In genomic region chr7:49635971-49636370, GRCm38 (mm10) we compare ENCODE assay signal across 17 mouse cellular contexts. TPM values are rescaled to one million over a fixed set of nuclear protein-coding genes. Genes with fewer than 3 reads are reported as not detected.
DNase-seq lines count a peak whose midpoint lies in the region; ATAC-seq lines count a peak whose summit lies in the region.
"Had no signal": no experiment of that assay in that cellular context is flagged by ENCODE, and none has a peak within 500 bp of the region (broad histone marks: within the 10 kb centered on the region; RNA-seq: fewer than 3 reads in every experiment).

No protein-coding gene starts in this region.

- DNase-seq in intestine, embryonic 14.5 days (ENCODE audit: low spot score): peak; percentile 68
- DNase-seq in embryonic facial prominence, embryonic 14.5 days (ENCODE audit: low spot score): no peak
- peak; percentile 49 for DNase-seq in neural tube, embryonic 11.5 days (ENCODE audit: low spot score)
- DNase-seq in B cell, adult 2 months: no peak
- DNase-seq in heart, adult 11 months: no peak
- no peak for DNase-seq in thymus, postnatal 25 days
- DNase-seq: cerebellum, adult 8-10 months; gastrocnemius, adult 2 months; right cerebral cortex, postnatal 25 days; thymus, postnatal 4 days had no signal

- no peak overlapping the region for H3K9ac ChIP-seq in intestine, embryonic 14.5 days (ENCODE audit: low read length)
- no peak overlapping the region for H3K9ac ChIP-seq in intestine, embryonic 15.5 days
- no peak overlapping the region for H3K9ac ChIP-seq in embryonic facial prominence, embryonic 14.5 days (ENCODE audit: low read depth, low read length)
- H3K9ac ChIP-seq in limb, embryonic 12.5 days (replicated peaks): no peak overlapping the region
- no peak overlapping the region for H3K9ac ChIP-seq in neural tube, embryonic 11.5 days (ENCODE audit: low read length)
- H3K9ac ChIP-seq: liver, embryonic 15.5 days had no signal

- H3K4me1 ChIP-seq in intestine, embryonic 14.5 days (replicated peaks; ENCODE audit: control insufficient read depth, insufficient read depth, low read length): peaks cover 10% of the 10 kb centered on the region; the same call in 1 of the 2 replicates
- H3K4me1 ChIP-seq in intestine, embryonic 15.5 days (replicated peaks): peaks cover 14% of the 10 kb centered on the region
- peaks cover 5% of the 10 kb centered on the region; the same call in 1 of the 2 replicates for H3K4me1 ChIP-seq in embryonic facial prominence, embryonic 14.5 days (ENCODE audit: control insufficient read depth, insufficient read depth, low read length)
- peaks cover 36% of the 10 kb centered on the region for H3K4me1 ChIP-seq in limb, embryonic 12.5 days (replicated peaks)
- no peaks in the 10 kb centered on the region for H3K4me1 ChIP-seq in neural tube, embryonic 11.5 days (ENCODE audit: control insufficient read depth, insufficient read depth, low read length)

- H3K4me2 ChIP-seq in intestine, embryonic 14.5 days (ENCODE audit: low read length): no peak overlapping the region
- H3K4me2 ChIP-seq in intestine, embryonic 15.5 days (replicated peaks): no peak overlapping the region
- H3K4me2 ChIP-seq in embryonic facial prominence, embryonic 14.5 days (ENCODE audit: low read depth, low read length): no peak overlapping the region
- H3K4me2 ChIP-seq in limb, embryonic 12.5 days: no peak overlapping the region
- no peak overlapping the region for H3K4me2 ChIP-seq in neural tube, embryonic 11.5 days (ENCODE audit: low read depth)
- H3K4me2 ChIP-seq: liver, embryonic 15.5 days had no signal

- H3K27ac ChIP-seq in intestine, embryonic 14.5 days (ENCODE audit: low read depth): no peak overlapping the region
- no peak overlapping the region for H3K27ac ChIP-seq in intestine, embryonic 15.5 days
- no peak overlapping the region for H3K27ac ChIP-seq in embryonic facial prominence, embryonic 14.5 days (replicated peaks; ENCODE audit: low read depth, low read length)
- no peak overlapping the region for H3K27ac ChIP-seq in limb, embryonic 12.5 days
- no peak overlapping the region for H3K27ac ChIP-seq in neural tube, embryonic 11.5 days (ENCODE audit: low read depth, low read length)
- H3K27ac ChIP-seq: gastrocnemius, adult 2 months; liver, embryonic 15.5 days had no signal

- H3K27me3 ChIP-seq in intestine, embryonic 14.5 days (replicated peaks; ENCODE audit: control insufficient read depth, insufficient read depth, low read length): peaks cover 97% of the 10 kb centered on the region
- peaks cover 85% of the 10 kb centered on the region for H3K27me3 ChIP-seq in intestine, embryonic 15.5 days (replicated peaks)
- H3K27me3 ChIP-seq in embryonic facial prominence, embryonic 14.5 days (replicated peaks; ENCODE audit: control insufficient read depth, insufficient read depth, low read length): peaks cover 97% of the 10 kb centered on the region
- H3K27me3 ChIP-seq in limb, embryonic 12.5 days: peaks cover 98% of the 10 kb centered on the region
- peaks cover 100% of the 10 kb centered on the region for H3K27me3 ChIP-seq in neural tube, embryonic 11.5 days (ENCODE audit: control insufficient read depth, insufficient read depth, low read length)

- H3K36me3 ChIP-seq in intestine, embryonic 14.5 days (ENCODE audit: control insufficient read depth, insufficient read depth, low read length): no peaks in the 10 kb centered on the region
- H3K36me3 ChIP-seq in intestine, embryonic 15.5 days: no peaks in the 10 kb centered on the region
- no peaks in the 10 kb centered on the region for H3K36me3 ChIP-seq in embryonic facial prominence, embryonic 14.5 days (ENCODE audit: control insufficient read depth, insufficient read depth, low read length)
- no peaks in the 10 kb centered on the region for H3K36me3 ChIP-seq in limb, embryonic 12.5 days
- no peaks in the 10 kb centered on the region for H3K36me3 ChIP-seq in neural tube, embryonic 11.5 days (ENCODE audit: control insufficient read depth, insufficient read depth, low read length)
- H3K36me3 ChIP-seq: liver, embryonic 15.5 days had no signal

- WGBS in intestine, embryonic 14.5 days: 2% methylated on average over 22 of the region's 22 CpGs
- 2% methylated on average over 22 of the region's 22 CpGs for WGBS in intestine, embryonic 15.5 days
- 2% methylated on average over 22 of the region's 22 CpGs for WGBS in embryonic facial prominence, embryonic 14.5 days
- 1% methylated on average over 22 of the region's 22 CpGs for WGBS in limb, embryonic 12.5 days
- WGBS in neural tube, embryonic 11.5 days: under 1% methylated on average over 22 of the region's 22 CpGs

- no peak for ATAC-seq in intestine, embryonic 14.5 days (replicated peaks; ENCODE audit: low FRiP score, low TSS enrichment, low read depth)
- no peak for ATAC-seq in intestine, embryonic 15.5 days
- ATAC-seq in embryonic facial prominence, embryonic 14.5 days (ENCODE audit: low read depth): no peak
- no peak for ATAC-seq in limb, embryonic 12.5 days (ENCODE audit: insufficient number of reproducible peaks, insufficient read depth, low FRiP score, low TSS enrichment, low read depth)
- no peak for ATAC-seq in neural tube, embryonic 11.5 days (ENCODE audit: insufficient read depth, low FRiP score, low TSS enrichment)
- ATAC-seq: intestine, postnatal 0 days; Patski had no signal

- no peak overlapping the region for H3K4me3 ChIP-seq in intestine, embryonic 14.5 days (ENCODE audit: low read depth, low read length)
- no peak overlapping the region for H3K4me3 ChIP-seq in intestine, embryonic 15.5 days (replicated peaks)
- peak overlapping the region; percentile 11; the same call in 1 of the 2 replicates for H3K4me3 ChIP-seq in embryonic facial prominence, embryonic 14.5 days (ENCODE audit: low read depth, low read length)
- 0 out of 2 replicates have a peak overlapping the region, but pooled peaks have one; percentile 3 for H3K4me3 ChIP-seq in limb, embryonic 12.5 days (replicated peaks)
- H3K4me3 ChIP-seq in neural tube, embryonic 11.5 days (ENCODE audit: low read depth, low read length): 0 out of 2 replicates have a peak overlapping the region, but pooled peaks have one; percentile 14
- H3K4me3 ChIP-seq: liver, embryonic 15.5 days had no signal

- H3K9me3 ChIP-seq in intestine, embryonic 14.5 days (ENCODE audit: control insufficient read depth, low read length): no peaks in the 10 kb centered on the region
- no peaks in the 10 kb centered on the region for H3K9me3 ChIP-seq in intestine, embryonic 15.5 days
- no peaks in the 10 kb centered on the region for H3K9me3 ChIP-seq in embryonic facial prominence, embryonic 14.5 days (ENCODE audit: control insufficient read depth, low read length)
- 0 out of 2 replicates have a peak, but pooled peaks cover 3% of the 10 kb centered on the region for H3K9me3 ChIP-seq in limb, embryonic 12.5 days
- no peaks in the 10 kb centered on the region for H3K9me3 ChIP-seq in neural tube, embryonic 11.5 days (ENCODE audit: control insufficient read depth, low read length)
- H3K9me3 ChIP-seq: liver, embryonic 15.5 days had no signal

RNA-seq across cellular contexts. Expression of gene Dbx1, which starts 0.7 kb away (rescaled TPM):
- not detected in 2 replicates for polyA plus RNA-seq in intestine, embryonic 14.5 days (2014; fragmentation: Nextera tagmentation; extraction: Ambion mirVana)
- polyA plus RNA-seq in intestine, embryonic 15.5 days (2015; fragmentation: Nextera tagmentation; extraction: Ambion mirVana): not detected in 2 replicates
- 5.7 and 7.7 TPM in 2 replicates for polyA plus RNA-seq in embryonic facial prominence, embryonic 14.5 days (2014; fragmentation: Nextera tagmentation; extraction: Ambion mirVana)
- polyA plus RNA-seq in limb, embryonic 12.5 days (2016; fragmentation: Nextera tagmentation; extraction: Ambion mirVana): 0.26 and 0.31 TPM in 2 replicates
- polyA plus RNA-seq in neural tube, embryonic 11.5 days (2014; fragmentation: Nextera tagmentation; extraction: Ambion mirVana): 17.2 and 18.6 TPM in 2 replicates
- polyA plus RNA-seq: C2C12; heart, embryonic 14.5 days; intestine, postnatal 0 days; Patski had no signal

Comparison
In these comparisons a context has a peak if more than half of its experiments do, and no peak if none do; other contexts are left out.
1. DNase-seq: peak in intestine, embryonic 14.5 days (single experiment) and neural tube, embryonic 11.5 days (single experiment); none in embryonic facial prominence, embryonic 14.5 days (single experiment), B cell, adult 2 months (0 of 2), heart, adult 11 months (single experiment) and thymus, postnatal 25 days (single experiment).
2. H3K4me3 ChIP-seq: peak in embryonic facial prominence, embryonic 14.5 days (single experiment), limb, embryonic 12.5 days (single experiment) and neural tube, embryonic 11.5 days (single experiment); none in intestine, embryonic 14.5 days (single experiment) and intestine, embryonic 15.5 days (single experiment).